Mouse (Mus musculus) layer of hippocampus, postnatal 10 days (tissue): ENCODE results near the gene Btbd9. TPM values are rescaled to one million over a fixed set of nuclear protein-coding genes. Genes with fewer than 3 reads are reported as not detected.

Source experiments
- DNase-seq, 2 experiments: peaks; one replicate each; pipeline ENCODE4 v3.0.0; 2021; ENCODE audit warnings: low spot score in 2 of 2
- total RNA-seq, 2 experiments: library from RNA; stranded (reverse); gene quantifications; 2 replicates each; pipeline ENCODE4 v1.2.3; 2021

Gene Btbd9
- total RNA-seq, 2 experiments from 2014 or later = 104 to 109 TPM

GRCm38 (mm10) chr17:30343701-30344473, 232.4 kb downstream of the Btbd9 start:
- DNase-seq = no peak

- no peak for DNase-seq
Measured at GRCm38 (mm10) chr17:30341556-30341955, 234.7 kb downstream of the Btbd9 start.

GRCm38 (mm10) chr17:30340495-30341126, 235.7 kb downstream of the Btbd9 start:
- DNase-seq = no peak

GRCm38 (mm10) chr17:30339317-30339716, 237.0 kb downstream of the Btbd9 start:
- DNase-seq = no peak

- DNase-seq = no peak
Measured at GRCm38 (mm10) chr17:30336816-30337215, 239.5 kb downstream of the Btbd9 start.

GRCm38 (mm10) chr17:30336280-30336679, 240.0 kb downstream of the Btbd9 start:
- DNase-seq = no peak

GRCm38 (mm10) chr17:30335746-30336145, 240.5 kb downstream of the Btbd9 start:
- DNase-seq = no peak

- no peak for DNase-seq
Measured at GRCm38 (mm10) chr17:30334257-30334656, 242.0 kb downstream of the Btbd9 start.

- no peak for DNase-seq
Measured at GRCm38 (mm10) chr17:30333136-30333535, 243.2 kb downstream of the Btbd9 start.

- DNase-seq = no peak
Measured at GRCm38 (mm10) chr17:30331380-30331779, 244.9 kb downstream of the Btbd9 start.

GRCm38 (mm10) chr17:30329531-30329930, 246.8 kb downstream of the Btbd9 start:
- DNase-seq = no peak

- no peak for DNase-seq
Measured at GRCm38 (mm10) chr17:30328924-30329323, 247.4 kb downstream of the Btbd9 start.

GRCm38 (mm10) chr17:30326906-30327305, 249.4 kb downstream of the Btbd9 start:
- DNase-seq = no peak

- no peak for DNase-seq
Measured at GRCm38 (mm10) chr17:30320301-30320700, 256.0 kb downstream of the Btbd9 start.

GRCm38 (mm10) chr17:30312688-30313087, 263.6 kb downstream of the Btbd9 start:
- DNase-seq = no peak

- no peak for DNase-seq
Measured at GRCm38 (mm10) chr17:30309627-30310026, 266.7 kb downstream of the Btbd9 start.

- DNase-seq = no peak
Measured at GRCm38 (mm10) chr17:30308889-30309288, 267.4 kb downstream of the Btbd9 start.

- no peak for DNase-seq
Measured at GRCm38 (mm10) chr17:30308317-30308716, 268.0 kb downstream of the Btbd9 start.

GRCm38 (mm10) chr17:30307168-30307567, 269.1 kb downstream of the Btbd9 start:
- no peak for DNase-seq

GRCm38 (mm10) chr17:30304766-30305165, 271.5 kb downstream of the Btbd9 start:
- no peak for DNase-seq

- DNase-seq = no peak
Measured at GRCm38 (mm10) chr17:30301338-30301737, 274.9 kb downstream of the Btbd9 start.

GRCm38 (mm10) chr17:30297432-30297831, 278.9 kb downstream of the Btbd9 start:
- no peak for DNase-seq

GRCm38 (mm10) chr17:30296069-30296468, 280.2 kb downstream of the Btbd9 start:
- no peak for DNase-seq
